Mouse (Mus musculus) stomach, embryonic 14.5 days (tissue): ENCODE results near the gene Map1b. TPM values are rescaled to one million over a fixed set of nuclear protein-coding genes. Genes with fewer than 3 reads are reported as not detected.

Source experiments
- ATAC-seq: fragments of 200-750 bp; cut with Nextera tagmentation; 2 replicates; pipeline ENCODE4 v1.8.0; 2017; ENCODE audit warnings: low read depth, moderate TSS enrichment; ENCODE audit not compliant: insufficient number of reproducible peaks, insufficient read depth, low FRiP score
- H3K27ac ChIP-seq: fragments of 300-500 bp; sonication (generic); 2 replicates; pipeline ENCODE4 v1.5.1; 2014; ENCODE audit warnings: mild to moderate bottlenecking, low read length, moderate library complexity, mixed read lengths
- H3K27me3 ChIP-seq: fragments of 300-500 bp; sonication (generic); 2 replicates; pipeline ENCODE4 v1.6.1; 2014; ENCODE audit warnings: low read length, control low read depth, mixed read lengths; ENCODE audit not compliant: control insufficient read depth, insufficient read depth
- H3K36me3 ChIP-seq: fragments of 300-500 bp; sonication (generic); 2 replicates; pipeline ENCODE4 v1.6.1; 2014; ENCODE audit warnings: mild to moderate bottlenecking, control low read depth, low read length, moderate library complexity, mixed read lengths; ENCODE audit not compliant: control insufficient read depth, insufficient read depth
- H3K4me1 ChIP-seq: fragments of 300-500 bp; sonication (generic); 2 replicates; pipeline ENCODE4 v1.6.1; 2014; ENCODE audit warnings: low read length, control low read depth, mixed read lengths; ENCODE audit not compliant: control insufficient read depth, insufficient read depth
- H3K4me2 ChIP-seq: fragments of 300-500 bp; sonication (generic); replicated peaks from 2 replicates; pipeline ENCODE4 v1.6.1; 2014; ENCODE audit warnings: low read depth, low read length, control low read depth
- H3K4me3 ChIP-seq: fragments of 300-500 bp; sonication (generic); 2 replicates; pipeline ENCODE4 v1.5.1; 2014; ENCODE audit warnings: low read depth, low read length, control low read depth
- H3K9ac ChIP-seq: fragments of 300-500 bp; sonication (generic); replicated peaks from 2 replicates; pipeline ENCODE4 v1.6.1; 2014; ENCODE audit warnings: low read depth, mild to moderate bottlenecking, control low read depth, low read length, moderate library complexity, mixed read lengths
- H3K9me3 ChIP-seq: fragments of 300-500 bp; sonication (generic); 2 replicates; pipeline ENCODE4 v1.6.1; 2016; ENCODE audit warnings: low read depth, low read length, control low read depth; ENCODE audit not compliant: control insufficient read depth
- WGBS: fragments of 180-500 bp; shearing (Covaris S2); extraction: QIAGEN DNeasy Blood & Tissue Kit; methylation state at CpG from one replicate; pipeline ENCODE4 v1.1.7; 2014; 5-methylcytosine and 5-hydroxymethylcytosine counted together
- polyA plus RNA-seq: library from polyadenylated mRNA; unstranded; fragments of >200 nt; fragmentation: Nextera tagmentation; extraction: Ambion mirVana; gene quantifications from 2 replicates; pipeline ENCODE4 v1.2.1, GENCODE M21; 2014

Map1b gene
- polyA plus RNA-seq, 1 experiment from 2014 or later = 244 TPM

DNA sequence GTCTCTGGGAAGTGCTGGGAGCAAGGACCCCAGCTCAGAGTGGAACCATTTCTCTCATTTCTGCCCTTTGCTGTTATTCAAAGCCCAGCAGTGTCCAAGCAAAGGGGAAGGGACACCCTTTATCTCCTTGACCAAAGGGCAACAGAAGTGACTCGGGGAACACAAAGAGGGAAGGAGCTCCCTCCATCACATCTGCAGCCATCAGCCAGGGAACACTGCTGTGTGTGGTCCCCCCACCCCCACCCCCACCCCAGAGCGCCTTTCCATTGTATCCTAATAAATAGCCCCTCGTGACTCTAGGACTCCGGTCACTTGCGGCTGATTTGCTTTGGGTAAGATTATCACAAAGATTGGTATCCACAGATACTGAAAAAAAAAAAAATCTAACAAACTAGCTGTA lies 41.3 kb downstream of the Map1b start:
- 13% methylated on average over 5 of the region's 5 CpGs for WGBS
- no peak for ATAC-seq
- Histone ChIP-seq H3K4me2 (no peak overlapping the region; the same call in 1 of the 2 replicates), H3K9ac (no peak overlapping the region), H3K27ac (no peak overlapping the region), H3K27me3 (no peaks in the 10 kb centered on the region), H3K36me3 (no peaks in the 10 kb centered on the region), H3K4me3 (no peak overlapping the region), H3K4me1 (peaks cover 16% of the 10 kb centered on the region), H3K9me3 (no peaks in the 10 kb centered on the region)

DNA sequence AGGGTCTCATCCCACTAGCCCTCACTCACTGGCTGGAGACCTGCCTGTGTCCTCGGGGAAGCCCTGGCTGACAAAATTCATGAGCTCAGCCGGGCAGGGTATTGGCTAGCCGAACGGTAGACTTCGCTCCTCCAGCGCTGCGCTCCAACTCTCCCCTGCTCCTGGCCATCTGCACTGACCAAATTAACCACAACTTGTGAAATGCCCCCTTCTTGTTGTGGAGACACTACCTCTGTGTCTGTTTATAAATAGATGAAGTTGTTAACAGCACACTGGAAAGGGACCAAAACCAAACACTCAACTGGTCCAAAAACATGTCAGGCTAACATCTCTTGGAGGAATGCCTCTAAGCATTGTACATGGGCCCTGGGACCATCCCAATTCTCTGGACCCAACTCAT lies 42.2 kb downstream of the Map1b start:
- Histone ChIP-seq H3K4me2 (no peak overlapping the region), H3K27me3 (no peaks in the 10 kb centered on the region), H3K9ac (no peak overlapping the region), H3K4me1 (peaks cover 16% of the 10 kb centered on the region), H3K27ac (no peak overlapping the region), H3K4me3 (no peak overlapping the region), H3K36me3 (no peaks in the 10 kb centered on the region), H3K9me3 (no peaks in the 10 kb centered on the region)
- ATAC-seq = no peak
- 95% methylated on average over 7 of the region's 7 CpGs for WGBS

- 90% methylated on average over 9 of the region's 9 CpGs for WGBS
- Histone ChIP-seq H3K4me1 (peaks cover 16% of the 10 kb centered on the region), H3K4me2 (no peak overlapping the region), H3K27ac (no peak overlapping the region), H3K9ac (no peak overlapping the region), H3K36me3 (no peaks in the 10 kb centered on the region), H3K4me3 (no peak overlapping the region), H3K9me3 (no peaks in the 10 kb centered on the region), H3K27me3 (no peaks in the 10 kb centered on the region)
- no peak for ATAC-seq
These were observed 44.3 kb downstream of the Map1b start for GRCm38 (mm10) chr13:99472028-99472427.

DNA sequence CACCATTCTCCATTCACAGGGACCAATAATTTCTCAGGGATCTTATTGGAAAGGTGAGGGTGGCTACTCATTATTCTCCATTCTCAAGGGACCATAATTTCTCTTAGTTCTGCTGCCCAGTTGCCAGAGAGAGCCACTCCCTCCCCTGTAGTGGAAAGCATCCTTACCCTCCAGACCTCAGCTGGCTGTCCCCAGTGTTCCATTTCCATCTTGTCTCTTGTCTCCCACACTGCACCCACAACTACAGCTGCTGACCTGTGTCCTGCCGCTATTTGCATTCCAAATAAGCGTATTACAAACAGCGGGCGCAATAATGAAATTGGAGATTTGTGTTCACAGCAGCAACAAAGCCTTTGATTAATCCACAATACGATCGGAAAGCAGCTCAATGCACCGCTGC lies 46.3 kb downstream of the Map1b start:
- WGBS = 92% methylated on average over 7 of the region's 7 CpGs
- Histone ChIP-seq H3K9ac (no peak overlapping the region), H3K4me2 (no peak overlapping the region), H3K9me3 (no peaks in the 10 kb centered on the region), H3K27ac (no peak overlapping the region), H3K36me3 (no peaks in the 10 kb centered on the region), H3K27me3 (no peaks in the 10 kb centered on the region), H3K4me1 (peaks cover 4% of the 10 kb centered on the region; the same call in 1 of the 2 replicates), H3K4me3 (no peak overlapping the region)
- no peak for ATAC-seq

- Histone ChIP-seq H3K4me3 (no peak overlapping the region), H3K4me1 (no peaks in the 10 kb centered on the region), H3K4me2 (no peak overlapping the region), H3K36me3 (no peaks in the 10 kb centered on the region), H3K9ac (no peak overlapping the region), H3K27ac (no peak overlapping the region), H3K27me3 (no peaks in the 10 kb centered on the region), H3K9me3 (no peaks in the 10 kb centered on the region)
- WGBS = 82% methylated on average over 2 of the region's 2 CpGs
- ATAC-seq = no peak
These were observed 48.1 kb downstream of the Map1b start for GRCm38 (mm10) chr13:99468267-99468666.

DNA sequence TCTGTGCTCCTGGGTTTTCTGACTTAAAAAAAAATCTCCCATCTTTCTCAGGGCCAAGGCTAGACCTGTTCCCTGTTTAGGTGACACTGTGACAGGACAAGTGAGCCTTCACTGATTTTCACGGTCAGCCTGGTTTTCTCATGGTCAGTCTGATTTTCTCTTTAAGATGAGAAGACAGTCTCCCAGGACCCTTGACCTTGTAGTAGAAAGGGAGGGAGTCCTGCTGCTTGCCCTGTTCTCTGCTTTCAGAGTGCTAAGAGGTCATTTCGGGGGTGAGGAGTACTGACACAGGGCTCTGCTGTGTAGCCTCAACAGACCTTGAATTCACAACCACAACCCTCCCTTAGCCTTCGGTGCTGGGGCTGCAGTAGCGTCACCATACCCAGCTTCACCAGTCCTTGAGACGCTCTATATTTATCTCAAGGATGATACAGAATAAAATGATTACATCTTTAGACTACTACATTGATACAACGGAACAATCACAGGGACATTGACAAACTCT lies 49.5 kb downstream of the Map1b start:
- Histone ChIP-seq H3K36me3 (no peaks in the 10 kb centered on the region), H3K4me3 (no peak overlapping the region), H3K9ac (no peak overlapping the region), H3K27me3 (no peaks in the 10 kb centered on the region), H3K4me2 (no peak overlapping the region), H3K9me3 (no peaks in the 10 kb centered on the region), H3K4me1 (no peaks in the 10 kb centered on the region), H3K27ac (no peak overlapping the region)
- 57% methylated on average over 6 of the region's 6 CpGs for WGBS
- no peak for ATAC-seq

DNA sequence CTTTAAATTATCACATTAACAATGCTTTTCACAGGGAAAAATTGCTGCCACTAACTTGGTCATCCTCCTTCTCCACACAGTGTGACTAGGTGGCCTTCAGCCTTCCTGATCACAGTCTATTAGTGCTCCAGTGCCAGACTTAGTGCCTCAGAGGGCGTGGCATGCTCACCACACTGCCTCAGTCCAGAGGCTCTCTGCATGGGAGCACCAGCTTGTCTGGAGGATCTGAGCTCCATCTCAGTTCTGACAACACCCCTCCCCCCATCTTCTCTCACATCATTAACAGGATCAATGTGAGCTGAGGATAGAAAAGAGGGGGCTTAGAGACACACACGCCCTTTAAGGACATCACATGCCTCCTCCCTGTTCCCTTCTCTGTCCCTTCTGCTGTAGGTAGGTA lies 50.3 kb downstream of the Map1b start:
- WGBS = 69% methylated on average over 2 of the region's 2 CpGs
- no peak overlapping the region for H3K9ac ChIP-seq
- no peak overlapping the region for H3K27ac ChIP-seq
- no peak for ATAC-seq
- no peaks in the 10 kb centered on the region for H3K36me3 ChIP-seq
- no peaks in the 10 kb centered on the region for H3K27me3 ChIP-seq
- no peaks in the 10 kb centered on the region for H3K4me1 ChIP-seq
- H3K9me3 ChIP-seq = no peaks in the 10 kb centered on the region
- no peak overlapping the region for H3K4me3 ChIP-seq
- no peak overlapping the region for H3K4me2 ChIP-seq

- no peaks in the 10 kb centered on the region for H3K27me3 ChIP-seq
- no peaks in the 10 kb centered on the region for H3K4me1 ChIP-seq
- no peak overlapping the region for H3K9ac ChIP-seq
- no peaks in the 10 kb centered on the region for H3K36me3 ChIP-seq
- no peak overlapping the region for H3K27ac ChIP-seq
- ATAC-seq = no peak
- H3K9me3 ChIP-seq = no peaks in the 10 kb centered on the region
- no peak overlapping the region for H3K4me3 ChIP-seq
- WGBS = 57% methylated on average over 4 of the region's 4 CpGs
- no peak overlapping the region for H3K4me2 ChIP-seq
These were observed 51.8 kb downstream of the Map1b start for GRCm38 (mm10) chr13:99464551-99464950.

- Histone ChIP-seq H3K9me3 (no peaks in the 10 kb centered on the region), H3K4me2 (no peak overlapping the region), H3K27me3 (no peaks in the 10 kb centered on the region), H3K36me3 (no peaks in the 10 kb centered on the region), H3K4me3 (no peak overlapping the region), H3K27ac (no peak overlapping the region), H3K9ac (no peak overlapping the region), H3K4me1 (no peaks in the 10 kb centered on the region)
- WGBS = 93% methylated on average over 4 of the region's 4 CpGs
- no peak for ATAC-seq
These were observed 54.5 kb downstream of the Map1b start for GRCm38 (mm10) chr13:99461886-99462285.
